Mouse (Mus musculus): Measurements from ENCODE around the gene Zfp790. TPM values are rescaled to one million over a fixed set of nuclear protein-coding genes. Genes with fewer than 3 reads are reported as not detected.

Gene Zfp790
- total and polyA plus RNA-seq, 2 experiments: 1.4 to 7.2 TPM

GRCm38 (mm10) chr7:29792906-29793305 lies 23.0 kb upstream of the Zfp790 start:
- H3K79me2 ChIP-seq (ENCODE audit: control insufficient read depth, insufficient read depth, low read length): no peaks in the 10 kb centered on the region
- H3K27me3 ChIP-seq (ENCODE audit: control insufficient read depth, insufficient read depth, low read length): no peaks in the 10 kb centered on the region
- no peak overlapping the region for H3K9ac ChIP-seq (ENCODE audit: low read depth, low read length)
- TF ChIP-seq CTCF (IDR thresholded peaks at IDR 0.05; ENCODE audit: low read depth, low read length): no peak
- TF ChIP-seq POLR2A (IDR thresholded peaks at IDR 0.05; ENCODE audit: extremely low read depth, insufficient read depth, low read length): no peak
- DNase-seq (ENCODE audit: extremely low read depth, low read depth, low spot score): no peak
- H3K4me3 ChIP-seq (ENCODE audit: insufficient read depth, low read depth, low read length): no peak overlapping the region
- no peak overlapping the region for H3K27ac ChIP-seq (replicated peaks; ENCODE audit: insufficient read depth, low read depth, low read length)
- WGBS: 63% methylated on average over 27 of the region's 27 CpGs
- peaks cover 21% of the 10 kb centered on the region for H3K36me3 ChIP-seq (ENCODE audit: control insufficient read depth, insufficient read depth, low read length)
- no peaks in the 10 kb centered on the region for H3K4me1 ChIP-seq (ENCODE audit: control insufficient read depth, insufficient read depth, low read length)

GRCm38 (mm10) chr7:29807046-29807445 lies 8.9 kb upstream of the Zfp790 start:
- WGBS: 87% methylated on average over 5 of the region's 5 CpGs
- Histone ChIP-seq H3K4me3 (ENCODE audit: insufficient read depth, low read depth, low read length) (no peak overlapping the region), H3K27me3 (ENCODE audit: control insufficient read depth, insufficient read depth, low read length) (no peaks in the 10 kb centered on the region), H3K9ac (ENCODE audit: low read depth, low read length) (no peak overlapping the region), H3K79me2 (ENCODE audit: control insufficient read depth, insufficient read depth, low read length) (no peaks in the 10 kb centered on the region), H3K4me1 (ENCODE audit: control insufficient read depth, insufficient read depth, low read length) (no peaks in the 10 kb centered on the region), H3K36me3 (ENCODE audit: control insufficient read depth, insufficient read depth, low read length) (no peaks in the 10 kb centered on the region), H3K27ac (replicated peaks; ENCODE audit: insufficient read depth, low read depth, low read length) (no peak overlapping the region)
- DNase-seq (ENCODE audit: extremely low read depth, low read depth, low spot score): no peak
- TF ChIP-seq POLR2A (IDR thresholded peaks at IDR 0.05; ENCODE audit: extremely low read depth, insufficient read depth, low read length) (no peak), CTCF (IDR thresholded peaks at IDR 0.05; ENCODE audit: low read depth, low read length) (no peak)

- Histone ChIP-seq H3K27ac (replicated peaks; ENCODE audit: insufficient read depth, low read depth, low read length) (no peak overlapping the region), H3K4me1 (ENCODE audit: control insufficient read depth, insufficient read depth, low read length) (peaks cover 11% of the 10 kb centered on the region), H3K4me3 (ENCODE audit: insufficient read depth, low read depth, low read length) (no peak overlapping the region), H3K27me3 (ENCODE audit: control insufficient read depth, insufficient read depth, low read length) (no peaks in the 10 kb centered on the region), H3K9ac (ENCODE audit: low read depth, low read length) (no peak overlapping the region), H3K36me3 (ENCODE audit: control insufficient read depth, insufficient read depth, low read length) (no peaks in the 10 kb centered on the region), H3K79me2 (ENCODE audit: control insufficient read depth, insufficient read depth, low read length) (peaks cover 11% of the 10 kb centered on the region)
- DNase-seq (ENCODE audit: extremely low read depth, low read depth, low spot score): no peak
- TF ChIP-seq CTCF (IDR thresholded peaks at IDR 0.05; ENCODE audit: low read depth, low read length): no peak
- no peak for TF ChIP-seq POLR2A (IDR thresholded peaks at IDR 0.05; ENCODE audit: extremely low read depth, insufficient read depth, low read length)
- 94% methylated on average over 1 of the region's 1 CpGs for WGBS
Observed at GRCm38 (mm10) chr7:29812244-29812643, 3.7 kb upstream of the Zfp790 start.

- peaks cover 20% of the 10 kb centered on the region for H3K4me1 ChIP-seq (ENCODE audit: control insufficient read depth, insufficient read depth, low read length)
- no peak overlapping the region for H3K9ac ChIP-seq (ENCODE audit: low read depth, low read length)
- TF ChIP-seq POLR2A (IDR thresholded peaks at IDR 0.05; ENCODE audit: extremely low read depth, insufficient read depth, low read length) (no peak), CTCF (IDR thresholded peaks at IDR 0.05; ENCODE audit: low read depth, low read length) (no peak)
- no peak for DNase-seq (ENCODE audit: extremely low read depth, low read depth, low spot score)
- no peak overlapping the region for H3K27ac ChIP-seq (replicated peaks; ENCODE audit: insufficient read depth, low read depth, low read length)
- 96% methylated on average over 2 of the region's 2 CpGs for WGBS
- no peak overlapping the region for H3K4me3 ChIP-seq (ENCODE audit: insufficient read depth, low read depth, low read length)
- no peaks in the 10 kb centered on the region for H3K27me3 ChIP-seq (ENCODE audit: control insufficient read depth, insufficient read depth, low read length)
- H3K79me2 ChIP-seq (ENCODE audit: control insufficient read depth, insufficient read depth, low read length): peaks cover 15% of the 10 kb centered on the region
- no peaks in the 10 kb centered on the region for H3K36me3 ChIP-seq (ENCODE audit: control insufficient read depth, insufficient read depth, low read length)
Observed at GRCm38 (mm10) chr7:29814381-29814780, 1.5 kb upstream of the Zfp790 start.

- DNase-seq (ENCODE audit: extremely low read depth, low read depth, low spot score): peak; percentile 46
- H3K4me1 ChIP-seq (ENCODE audit: control insufficient read depth, insufficient read depth, low read length): peaks cover 20% of the 10 kb centered on the region
- no peaks in the 10 kb centered on the region for H3K27me3 ChIP-seq (ENCODE audit: control insufficient read depth, insufficient read depth, low read length)
- H3K9ac ChIP-seq (ENCODE audit: low read depth, low read length): peak overlapping the region; percentile 61
- WGBS: under 1% methylated on average over 12 of the region's 12 CpGs
- H3K36me3 ChIP-seq (ENCODE audit: control insufficient read depth, insufficient read depth, low read length): no peaks in the 10 kb centered on the region
- H3K4me3 ChIP-seq (ENCODE audit: insufficient read depth, low read depth, low read length): peak overlapping the region; percentile 55
- TF ChIP-seq CTCF (IDR thresholded peaks at IDR 0.05; ENCODE audit: low read depth, low read length) (no peak), POLR2A (IDR thresholded peaks at IDR 0.05; ENCODE audit: extremely low read depth, insufficient read depth, low read length) (no peak)
- H3K27ac ChIP-seq (replicated peaks; ENCODE audit: insufficient read depth, low read depth, low read length): peak overlapping the region; percentile 54
- H3K79me2 ChIP-seq (ENCODE audit: control insufficient read depth, insufficient read depth, low read length): peaks cover 18% of the 10 kb centered on the region
Observed at GRCm38 (mm10) chr7:29815061-29815784, 691 bp upstream of the Zfp790 start.

GRCm38 (mm10) chr7:29818619-29819254 lies 2.8 kb downstream of the Zfp790 start:
- Histone ChIP-seq H3K4me3 (ENCODE audit: insufficient read depth, low read depth, low read length) (peak overlapping the region; percentile 64), H3K27ac (replicated peaks; ENCODE audit: insufficient read depth, low read depth, low read length) (peak overlapping the region; percentile 66), H3K36me3 (ENCODE audit: control insufficient read depth, insufficient read depth, low read length) (peaks cover 4% of the 10 kb centered on the region; the same call in 1 of the 2 replicates), H3K79me2 (ENCODE audit: control insufficient read depth, insufficient read depth, low read length) (peaks cover 18% of the 10 kb centered on the region), H3K4me1 (ENCODE audit: control insufficient read depth, insufficient read depth, low read length) (peaks cover 20% of the 10 kb centered on the region), H3K9ac (ENCODE audit: low read depth, low read length) (peak overlapping the region; percentile 79), H3K27me3 (ENCODE audit: control insufficient read depth, insufficient read depth, low read length) (no peaks in the 10 kb centered on the region)
- peak; percentile 82 for DNase-seq (ENCODE audit: extremely low read depth, low read depth, low spot score)
- WGBS: 1% methylated on average over 12 of the region's 12 CpGs
- TF ChIP-seq POLR2A (IDR thresholded peaks at IDR 0.05; ENCODE audit: extremely low read depth, insufficient read depth, low read length): no peak
- TF ChIP-seq CTCF (IDR thresholded peaks at IDR 0.05; ENCODE audit: low read depth, low read length): no peak
